Mouse (Mus musculus): ENCODE results near the gene Ppfibp2. TPM values are rescaled to one million over a fixed set of nuclear protein-coding genes. Genes with fewer than 3 reads are reported as not detected.

Gene Ppfibp2
- total RNA-seq, 2 experiments from 2014 or later, result 4.0 to 4.5 TPM

Other genes starting within 250 kb of the Ppfibp2 start
- 10 to 100 TPM in 1 of 2 experiments, 1 to 10 TPM in 1; 7.9 to 11.2 TPM for gene Syt9, start 224.5 kb upstream of the Ppfibp2 start, total RNA-seq (2021)
- gene Olfml1, start 27.8 kb upstream of the Ppfibp2 start, total RNA-seq (2021), result 1 to 10 TPM; 5.9 to 6.4 TPM
- not detected for gene 5330417H12Rik, start 30.0 kb downstream of the Ppfibp2 start, total RNA-seq (2021)
- gene Cyb5r2, start 162.8 kb downstream of the Ppfibp2 start, total RNA-seq (2021), result not detected
- gene Ovch2, start 206.0 kb downstream of the Ppfibp2 start, total RNA-seq (2021), result not detected
- not detected for gene Olfr467, start 217.1 kb downstream of the Ppfibp2 start, total RNA-seq (2021)
- gene Olfr469, start 230.3 kb downstream of the Ppfibp2 start, total RNA-seq (2021), result not detected

All from left cerebral cortex, postnatal 14 days (tissue).